Mouse (Mus musculus) stomach, postnatal 0 days (tissue): Measurements from ENCODE around the gene Meis1.

Experiments used
- CTCF ChIP-seq: IDR thresholded peaks from 2 replicates; pipeline ENCODE4 v1.5.1; 2016; ENCODE audit warnings: antibody characterized with exemption, low read depth, mild to moderate bottlenecking, moderate library complexity
- EP300 ChIP-seq: optimal IDR thresholded peaks from 2 replicates; pipeline ENCODE3; 2016; ENCODE audit warnings: antibody characterized with exemption

DNA sequence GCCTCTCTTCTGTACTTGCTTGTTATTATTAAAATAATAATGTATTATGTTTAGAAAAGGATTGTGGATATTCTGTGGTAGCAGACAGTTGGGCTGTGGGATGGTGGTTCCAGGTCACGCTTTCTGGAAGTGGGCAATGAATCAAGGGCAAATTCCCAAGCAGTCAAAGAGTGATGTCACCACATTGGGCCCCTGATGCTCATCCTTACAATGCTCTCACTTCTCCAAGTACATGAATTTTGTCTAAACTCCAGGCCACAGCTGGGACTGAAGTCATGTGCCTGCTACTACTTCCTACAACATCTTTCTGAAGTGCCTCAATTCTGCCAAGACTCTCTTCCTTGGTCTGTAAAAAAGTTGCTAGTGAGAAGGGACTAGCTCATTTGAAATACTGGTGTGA lies 59.3 kb downstream of the Meis1 start:
- TF ChIP-seq CTCF (no peak), EP300 (no peak)
